Mouse (Mus musculus): ENCODE data around the gene B4galnt4. TPM values are rescaled to one million over a fixed set of nuclear protein-coding genes. Genes with fewer than 3 reads are reported as not detected.
A peak's percentile ranks its signal among the peaks of the same experiment; 100 is the strongest.
"Not testable (repeated sequence)": the region's sequence is repeated elsewhere in the genome, so short reads cannot be mapped to it uniquely, and the experiment has no call there.

B4galnt4 gene
- polyA plus RNA-seq, 2 experiments = 0.39 to 0.64 TPM

GRCm38 (mm10) chr7:141026740-141027098, 34.2 kb upstream of the B4galnt4 start:
- WGBS (ENCODE audit: insufficient replicate concordance) = 56% methylated on average over 5 of the region's 5 CpGs
- no peak for DNase-seq (ENCODE audit: low read depth in 3 of 3, low spot score in 3 of 3)
- Histone ChIP-seq H3K4me2 (ENCODE audit: low read depth) (no peak overlapping the region), H3K9me3 (ENCODE audit: control insufficient read depth, low read length) (no peaks in the 10 kb centered on the region), H3K4me1 (replicated peaks; ENCODE audit: control insufficient read depth in 2 of 2, insufficient read depth in 2 of 2, low read length in 1 of 2) (peaks cover 0 to 4% of the 10 kb centered on the region in 2 experiments; a peak in 1 of 4 replicates), H3K36me3 (replicated peaks; ENCODE audit: control insufficient read depth, insufficient read depth, low read depth) (no peaks in the 10 kb centered on the region), H3K27me3 (ENCODE audit: control insufficient read depth, insufficient read depth, low read length) (no peaks in the 10 kb centered on the region), H3K9ac (replicated peaks) (no peak overlapping the region), H3K27ac (no peak overlapping the region), H3K4me3 (ENCODE audit: insufficient read depth in 1 of 2, low read depth in 2 of 2, low read length in 2 of 2) (no peak overlapping the region)
- no peak for ATAC-seq (ENCODE audit: insufficient read depth)
- TF ChIP-seq CTCF (IDR thresholded peaks at IDR 0.05; ENCODE audit: low read depth) (no peak), EP300 (IDR thresholded peaks at IDR 0.05; ENCODE audit: low read depth) (no peak)

GRCm38 (mm10) chr7:141028831-141029230, 32.1 kb upstream of the B4galnt4 start, which contains the start of gene Gm17387:
Gene Gm17387 (plus strand): TSS chr7:141029131.
- H3K27me3 ChIP-seq (ENCODE audit: control insufficient read depth, insufficient read depth, low read length) = no peaks in the 10 kb centered on the region
- TF ChIP-seq EP300 (IDR thresholded peaks at IDR 0.05; ENCODE audit: low read depth) (no peak), CTCF (IDR thresholded peaks at IDR 0.05; ENCODE audit: low read depth) (no peak)
- H3K9ac ChIP-seq (replicated peaks) = no peak within 1 kb of the TSS
- no peak within 1 kb of the TSS for H3K4me2 ChIP-seq (ENCODE audit: low read depth)
- no peaks in the 10 kb centered on the region for H3K36me3 ChIP-seq (replicated peaks; ENCODE audit: control insufficient read depth, insufficient read depth, low read depth)
- H3K4me1 ChIP-seq (replicated peaks; ENCODE audit: control insufficient read depth in 2 of 2, insufficient read depth in 2 of 2, low read length in 1 of 2) = peaks cover 0 to 6% of the 10 kb centered on the region in 2 experiments; a peak in 3 of 4 replicates
- DNase-seq (ENCODE audit: low read depth in 3 of 3, low spot score in 3 of 3) (no peak), ATAC-seq (ENCODE audit: insufficient read depth) (no peak)
- WGBS (ENCODE audit: insufficient replicate concordance) = 89% methylated on average over 2 of the region's 2 CpGs
- H3K4me3 ChIP-seq (ENCODE audit: insufficient read depth in 1 of 2, low read depth in 2 of 2, low read length in 2 of 2) = no peak within 1 kb of the TSS
- no peak within 1 kb of the TSS for H3K27ac ChIP-seq
- H3K9me3 ChIP-seq (ENCODE audit: control insufficient read depth, low read length) = no peaks in the 10 kb centered on the region

- Histone ChIP-seq H3K4me3 (ENCODE audit: insufficient read depth in 1 of 2, low read depth in 2 of 2, low read length in 2 of 2) (no peak overlapping the region), H3K9ac (replicated peaks) (no peak overlapping the region), H3K27ac (no peak overlapping the region), H3K27me3 (ENCODE audit: control insufficient read depth, insufficient read depth, low read length) (no peaks in the 10 kb centered on the region), H3K9me3 (ENCODE audit: control insufficient read depth, low read length) (no peaks in the 10 kb centered on the region), H3K36me3 (replicated peaks; ENCODE audit: control insufficient read depth, insufficient read depth, low read depth) (no peaks in the 10 kb centered on the region), H3K4me2 (ENCODE audit: low read depth) (no peak overlapping the region), H3K4me1 (replicated peaks; ENCODE audit: control insufficient read depth in 2 of 2, insufficient read depth in 2 of 2, low read length in 1 of 2) (peaks cover 0 to 5% of the 10 kb centered on the region in 2 experiments; a peak in 3 of 4 replicates)
- 51% methylated on average over 3 of the region's 3 CpGs for WGBS (ENCODE audit: insufficient replicate concordance)
- TF ChIP-seq CTCF (IDR thresholded peaks at IDR 0.05; ENCODE audit: low read depth) = no peak
- no peak for TF ChIP-seq EP300 (IDR thresholded peaks at IDR 0.05; ENCODE audit: low read depth)
- ATAC-seq (ENCODE audit: insufficient read depth) = no peak
- no peak for DNase-seq (ENCODE audit: low read depth in 3 of 3, low spot score in 3 of 3)
Observed at GRCm38 (mm10) chr7:141030390-141030789, 30.5 kb upstream of the B4galnt4 start.

- DNase-seq (ENCODE audit: low read depth in 3 of 3, low spot score in 3 of 3) = no peak
- Histone ChIP-seq H3K4me3 (ENCODE audit: insufficient read depth in 1 of 2, low read depth in 2 of 2, low read length in 2 of 2) (no peak overlapping the region), H3K27me3 (ENCODE audit: control insufficient read depth, insufficient read depth, low read length) (no peaks in the 10 kb centered on the region), H3K27ac (no peak overlapping the region), H3K4me1 (replicated peaks; ENCODE audit: control insufficient read depth in 2 of 2, insufficient read depth in 2 of 2, low read length in 1 of 2) (peaks cover under 1 to 5% of the 10 kb centered on the region in 2 experiments), H3K9ac (replicated peaks) (no peak overlapping the region), H3K36me3 (replicated peaks; ENCODE audit: control insufficient read depth, insufficient read depth, low read depth) (no peaks in the 10 kb centered on the region), H3K4me2 (ENCODE audit: low read depth) (no peak overlapping the region), H3K9me3 (ENCODE audit: control insufficient read depth, low read length) (no peaks in the 10 kb centered on the region)
- peak; percentile 74 for ATAC-seq (ENCODE audit: insufficient read depth)
- no peak for TF ChIP-seq EP300 (IDR thresholded peaks at IDR 0.05; ENCODE audit: low read depth)
- no peak for TF ChIP-seq CTCF (IDR thresholded peaks at IDR 0.05; ENCODE audit: low read depth)
- 34% methylated on average over 9 of the region's 9 CpGs for WGBS (ENCODE audit: insufficient replicate concordance)
Observed at GRCm38 (mm10) chr7:141032458-141033167, 28.3 kb upstream of the B4galnt4 start.

GRCm38 (mm10) chr7:141036624-141037023, 24.3 kb upstream of the B4galnt4 start:
- DNase-seq (ENCODE audit: low read depth in 3 of 3, low spot score in 3 of 3); H3K9ac ChIP-seq (replicated peaks): not testable (repeated sequence)

More at GRCm38 (mm10) chr7:141036624-141037023, 24.3 kb upstream of the B4galnt4 start:
- not testable (repeated sequence) for H3K4me2 ChIP-seq (ENCODE audit: low read depth); H3K9me3 ChIP-seq (ENCODE audit: control insufficient read depth, low read length); H3K27me3 ChIP-seq (ENCODE audit: control insufficient read depth, insufficient read depth, low read length); H3K27ac ChIP-seq; H3K36me3 ChIP-seq (replicated peaks; ENCODE audit: control insufficient read depth, insufficient read depth, low read depth); H3K4me3 ChIP-seq (ENCODE audit: insufficient read depth in 1 of 2, low read depth in 2 of 2, low read length in 2 of 2); ATAC-seq (ENCODE audit: insufficient read depth)
- 59% methylated on average over 1 of the region's 2 CpGs for WGBS (ENCODE audit: insufficient replicate concordance)
- H3K4me1 ChIP-seq (replicated peaks; ENCODE audit: control insufficient read depth in 2 of 2, insufficient read depth in 2 of 2, low read length in 1 of 2) = peaks cover 11 to 25% of the 10 kb centered on the region in 2 experiments
